Mouse (Mus musculus) liver, postnatal 0 days (tissue): Measurements from ENCODE around the gene Zfand5.

Source experiments
- CTCF ChIP-seq: sonication (generic); IDR thresholded peaks from 2 replicates; pipeline ENCODE4 v1.5.1; 2016; ENCODE audit warnings: antibody characterized with exemption, low read depth
- EP300 ChIP-seq: IDR thresholded peaks from 2 replicates; pipeline ENCODE4 v1.6.1; 2016; ENCODE audit warnings: antibody characterized with exemption, low read depth, mild to moderate bottlenecking

DNA sequence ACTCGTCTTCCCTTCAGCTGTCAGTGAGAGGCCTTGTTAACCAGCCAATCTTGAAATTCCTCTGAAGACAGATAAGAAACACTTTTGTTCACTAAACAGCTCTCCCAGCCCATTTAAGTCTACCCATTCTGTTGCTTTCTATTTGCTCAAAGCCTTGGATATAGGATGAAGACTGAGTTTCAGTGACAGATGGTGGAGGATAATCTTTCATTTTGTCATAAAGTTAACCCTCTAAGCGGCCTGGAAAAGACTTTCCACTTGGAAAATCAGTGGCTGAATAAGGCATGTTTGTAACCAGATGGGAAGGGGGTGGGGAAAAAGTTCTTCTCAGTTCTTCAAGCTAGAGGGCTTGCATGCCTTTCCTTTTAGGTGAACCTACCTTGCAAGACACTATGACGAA lies 29.7 kb downstream of the Zfand5 start:
- TF ChIP-seq CTCF (no peak), EP300 (no peak)
